Mouse (Mus musculus): ENCODE measurements around the gene Rsph3b. TPM values are rescaled to one million over a fixed set of nuclear protein-coding genes. Genes with fewer than 3 reads are reported as not detected.
"Not testable (repeated sequence)": the region's sequence is repeated elsewhere in the genome, so short reads cannot be mapped to it uniquely, and the experiment has no call there.

Gene Rsph3b
- polyA plus RNA-seq, 1 experiment from 2014 or later: 57.6 TPM

DNA sequence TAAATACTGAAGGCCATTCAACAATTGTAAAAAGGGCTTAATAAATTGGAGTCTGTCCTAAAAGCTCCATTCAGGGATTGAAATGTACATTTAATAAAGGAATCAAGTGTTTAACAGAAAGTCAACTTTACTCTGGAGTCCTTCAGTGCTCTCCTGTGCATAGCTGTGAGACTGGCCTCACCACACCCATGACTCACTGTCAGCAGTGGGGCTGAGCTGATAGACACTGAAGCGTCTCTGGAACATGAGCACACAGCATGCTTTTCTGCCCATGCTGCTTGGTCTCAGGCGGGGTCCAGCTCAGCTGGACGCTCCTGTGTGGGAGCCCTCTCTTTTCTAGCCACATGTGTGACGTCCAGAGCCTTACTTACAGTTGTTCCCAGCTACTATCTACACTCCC, 5.9 kb downstream of the Rsph3b start:
- not testable (repeated sequence) for H3K9ac ChIP-seq; ATAC-seq (ENCODE audit: low FRiP score, low read depth); H3K27ac ChIP-seq (replicated peaks); H3K4me2 ChIP-seq; H3K9me3 ChIP-seq; H3K4me1 ChIP-seq (replicated peaks); H3K27me3 ChIP-seq; H3K4me3 ChIP-seq; H3K36me3 ChIP-seq
- no CpG with 5 or more reads among the region's 4 CpGs for WGBS

DNA sequence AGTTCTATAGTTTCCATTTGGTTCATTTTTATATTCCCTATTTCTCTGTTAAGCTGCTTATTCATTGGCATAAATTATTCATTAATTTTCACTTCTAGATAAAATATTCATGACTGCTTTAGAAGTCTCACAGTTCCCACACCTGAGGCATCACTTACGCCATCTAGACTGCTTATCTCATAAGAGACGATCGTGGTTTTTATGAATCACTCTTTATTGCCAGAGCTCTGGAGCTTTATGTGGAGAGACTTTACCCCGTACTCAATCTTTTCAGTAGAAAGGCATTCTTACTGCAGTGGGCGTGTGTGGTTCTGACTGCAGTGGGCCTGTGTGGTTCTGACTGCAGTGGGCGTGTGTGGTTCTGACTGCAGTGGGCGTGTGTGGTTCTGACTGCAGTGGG, 16.9 kb downstream of the Rsph3b start:
- not testable (repeated sequence) for ATAC-seq (ENCODE audit: low FRiP score, low read depth); H3K36me3 ChIP-seq; H3K4me1 ChIP-seq (replicated peaks); H3K4me3 ChIP-seq; H3K27me3 ChIP-seq; H3K27ac ChIP-seq (replicated peaks); H3K4me2 ChIP-seq; H3K9ac ChIP-seq; H3K9me3 ChIP-seq
- WGBS: 87% methylated on average over 6 of the region's 7 CpGs

DNA sequence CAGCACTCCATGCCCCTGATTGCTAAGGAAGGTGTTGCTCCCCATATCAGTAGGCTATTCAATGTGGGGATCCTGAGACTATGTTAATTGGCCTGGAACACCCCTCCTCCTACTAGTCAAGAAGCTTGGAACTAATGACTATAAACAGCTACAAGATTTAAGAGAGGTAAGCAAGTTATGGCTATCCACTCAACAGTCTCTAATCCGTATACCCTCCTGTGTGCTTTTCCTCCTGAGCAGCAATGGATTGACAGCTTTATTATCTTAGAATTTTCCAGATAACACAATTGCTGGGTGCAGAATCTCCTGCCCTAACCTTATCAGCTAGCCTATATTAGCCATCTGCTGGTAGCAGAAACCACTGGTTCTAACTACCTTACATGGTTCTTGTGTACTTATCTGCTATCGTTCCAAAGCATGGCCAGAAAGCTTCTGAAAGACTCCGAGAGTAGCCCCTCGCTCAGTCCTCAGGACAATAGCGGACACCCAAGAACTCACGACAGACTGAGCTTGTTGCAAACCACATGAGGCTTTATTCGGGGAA, 28.1 kb downstream of the Rsph3b start:
- not testable (repeated sequence) for H3K4me1 ChIP-seq (replicated peaks); ATAC-seq (ENCODE audit: low FRiP score, low read depth); H3K9ac ChIP-seq; H3K4me2 ChIP-seq; H3K36me3 ChIP-seq; H3K4me3 ChIP-seq; H3K9me3 ChIP-seq; H3K27me3 ChIP-seq; H3K27ac ChIP-seq (replicated peaks)
- 93% methylated on average over 7 of the region's 7 CpGs for WGBS

DNA sequence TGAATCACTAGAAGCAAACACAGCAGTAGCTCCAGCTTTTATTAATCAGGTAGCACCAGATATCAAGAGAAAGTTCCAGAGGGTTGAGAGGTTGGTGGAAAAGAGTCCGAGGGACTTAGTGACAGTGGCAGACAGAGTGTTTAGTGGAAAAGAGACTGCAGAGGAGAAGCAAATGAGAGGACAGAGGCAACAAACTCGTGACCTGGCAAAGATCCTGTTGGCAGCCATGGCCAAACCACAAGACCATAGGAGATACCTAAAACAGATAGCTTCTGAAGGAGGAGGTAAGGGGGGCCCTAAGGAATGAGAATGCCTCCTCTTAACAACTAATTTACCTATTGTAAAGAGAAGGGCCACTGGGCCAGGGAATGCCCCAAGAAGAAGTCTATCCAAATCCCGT, 29.1 kb downstream of the Rsph3b start:
- H3K27ac ChIP-seq (replicated peaks); H3K4me3 ChIP-seq; H3K9ac ChIP-seq; H3K36me3 ChIP-seq; H3K4me2 ChIP-seq; H3K9me3 ChIP-seq; ATAC-seq (ENCODE audit: low FRiP score, low read depth); H3K27me3 ChIP-seq; H3K4me1 ChIP-seq (replicated peaks): not testable (repeated sequence)
- WGBS: 85% methylated on average over 3 of the region's 3 CpGs

DNA sequence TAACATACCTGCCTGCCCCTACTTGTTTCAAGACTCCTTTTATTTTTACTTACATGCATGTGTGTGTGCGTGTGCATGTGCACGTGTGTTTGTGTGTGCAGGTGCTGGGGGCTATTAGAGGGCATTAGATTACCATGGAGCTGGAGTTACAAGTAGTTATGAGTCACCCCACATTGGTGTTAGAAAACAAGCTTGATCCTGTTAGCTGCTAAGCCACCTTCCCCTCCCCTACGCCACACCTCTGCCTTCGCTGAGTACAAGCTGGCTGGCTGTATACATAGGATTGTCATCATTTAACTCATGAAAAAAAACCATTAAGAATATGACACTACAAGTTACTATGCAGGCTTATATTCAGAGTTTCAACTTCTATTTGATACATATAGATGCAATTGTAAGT, 33.2 kb downstream of the Rsph3b start:
- WGBS: 96% methylated on average over 3 of the region's 4 CpGs
- not testable (repeated sequence) for H3K9ac ChIP-seq; H3K4me1 ChIP-seq (replicated peaks); H3K4me2 ChIP-seq; H3K27ac ChIP-seq (replicated peaks); H3K9me3 ChIP-seq; H3K36me3 ChIP-seq; H3K4me3 ChIP-seq; H3K27me3 ChIP-seq; ATAC-seq (ENCODE audit: low FRiP score, low read depth)

DNA sequence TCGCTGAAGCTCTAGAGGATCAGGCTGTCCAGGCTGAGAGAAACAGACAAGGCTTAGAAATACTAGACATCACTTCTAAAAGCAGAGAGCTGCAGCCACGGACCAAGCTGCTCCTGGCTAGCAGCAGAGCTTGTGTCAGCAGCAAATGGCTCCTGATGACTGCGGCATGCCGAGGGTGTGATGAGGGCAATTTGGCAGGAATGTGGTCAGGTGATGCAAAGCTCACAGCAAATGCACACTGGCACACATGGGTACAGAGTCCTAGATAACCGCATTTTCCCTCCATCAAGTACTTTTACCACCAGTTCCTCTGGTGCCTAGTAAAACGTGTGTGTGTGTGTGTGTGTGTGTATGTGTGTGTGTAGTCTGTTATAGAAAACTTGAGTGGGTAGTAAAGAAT, 34.4 kb downstream of the Rsph3b start:
- H3K36me3 ChIP-seq; H3K4me2 ChIP-seq; H3K4me3 ChIP-seq; ATAC-seq (ENCODE audit: low FRiP score, low read depth); H3K9me3 ChIP-seq; H3K27me3 ChIP-seq; H3K4me1 ChIP-seq (replicated peaks); H3K9ac ChIP-seq; H3K27ac ChIP-seq (replicated peaks): not testable (repeated sequence)
- WGBS: 63% methylated on average over 2 of the region's 6 CpGs

DNA sequence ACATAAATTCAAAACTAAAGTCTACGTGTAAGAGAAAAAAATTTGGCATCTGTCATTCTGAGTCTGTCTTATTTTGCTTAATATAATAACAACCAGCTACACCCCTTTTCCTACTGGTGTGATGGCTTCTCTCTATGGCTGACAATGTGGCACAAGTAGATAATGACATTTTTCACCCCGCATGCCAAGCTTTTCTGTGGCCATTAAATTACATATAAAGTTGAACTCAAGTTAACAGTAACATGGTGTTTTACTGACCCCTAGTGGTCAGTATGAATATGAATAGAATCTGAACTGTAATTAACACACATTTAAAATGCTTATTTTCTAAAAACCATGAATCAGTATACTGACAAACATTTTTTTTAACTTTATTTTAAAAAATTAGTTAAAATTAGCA, 48.1 kb downstream of the Rsph3b start:
- not testable (repeated sequence) for H3K4me3 ChIP-seq

DNA sequence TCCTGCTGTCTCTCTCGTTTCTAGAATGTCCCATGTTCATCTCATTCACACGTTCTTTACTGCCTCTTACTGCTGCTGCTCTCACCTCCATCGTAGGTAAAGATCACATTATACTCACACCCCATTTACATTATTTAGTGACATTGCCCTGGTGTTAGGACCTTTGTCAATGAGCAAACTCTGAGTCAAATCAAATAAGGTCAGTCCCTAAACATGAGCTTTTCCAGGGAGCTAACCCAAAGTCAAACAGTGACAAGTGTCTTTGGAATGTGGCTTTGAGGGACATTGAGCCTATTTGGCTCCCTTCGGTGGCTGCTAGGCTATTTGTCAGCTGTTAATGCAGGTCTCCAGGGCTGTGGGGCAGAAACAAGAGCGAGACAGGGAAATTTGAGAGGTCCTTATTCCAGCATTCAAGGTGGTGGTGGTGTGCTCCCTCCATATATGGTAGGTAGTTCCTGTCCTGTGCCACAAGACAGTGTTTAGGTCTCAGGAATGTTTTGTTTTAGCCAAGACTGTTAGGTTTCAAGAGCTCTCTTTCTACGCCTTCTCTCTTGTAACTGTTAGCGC, 50.4 kb downstream of the Rsph3b start:
- H3K36me3 ChIP-seq; H3K4me2 ChIP-seq; H3K4me1 ChIP-seq (replicated peaks); H3K9me3 ChIP-seq; H3K27me3 ChIP-seq; ATAC-seq (ENCODE audit: low FRiP score, low read depth); H3K27ac ChIP-seq (replicated peaks); H3K9ac ChIP-seq; H3K4me3 ChIP-seq: not testable (repeated sequence)
- whole genome bisulfite sequencing: 67% methylated on average over 7 of the region's 7 CpGs

More for the DNA sequence above, 48.1 kb downstream of the Rsph3b start:
- not testable (repeated sequence) for H3K9ac ChIP-seq; H3K36me3 ChIP-seq; H3K27ac ChIP-seq (replicated peaks); ATAC-seq (ENCODE audit: low FRiP score, low read depth); H3K4me1 ChIP-seq (replicated peaks); H3K27me3 ChIP-seq; H3K9me3 ChIP-seq; H3K4me2 ChIP-seq
- WGBS: 74% methylated on average over 1 of the region's 2 CpGs

DNA sequence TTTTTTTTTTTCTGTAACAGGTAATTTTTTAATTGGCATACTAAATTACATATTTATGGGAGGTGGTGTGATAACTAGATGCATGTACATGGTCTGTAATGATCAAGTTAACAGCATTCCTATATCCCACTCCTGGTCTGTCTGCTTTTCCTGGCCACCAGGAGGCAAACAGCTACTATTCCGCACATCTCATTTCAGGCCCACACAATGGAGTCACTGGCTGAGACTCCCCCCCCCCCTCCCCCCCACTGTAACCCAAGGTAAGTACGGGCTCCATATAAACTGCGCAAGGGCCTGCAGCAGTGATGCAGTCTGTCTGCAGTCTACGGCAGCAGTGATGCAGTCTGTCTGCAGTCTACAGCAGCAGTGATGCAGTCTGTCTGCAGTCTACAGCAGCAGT, 51.7 kb downstream of the Rsph3b start:
- H3K4me3 ChIP-seq: no peak overlapping the region
- no peak overlapping the region for H3K27ac ChIP-seq (replicated peaks)
- ATAC-seq (ENCODE audit: low FRiP score, low read depth): no peak
- H3K4me2 ChIP-seq: no peak overlapping the region
- 56% methylated on average over 4 of the region's 4 CpGs for WGBS
- no peaks in the 10 kb centered on the region for H3K9me3 ChIP-seq
- no peaks in the 10 kb centered on the region for H3K4me1 ChIP-seq (replicated peaks)
- H3K27me3 ChIP-seq: no peaks in the 10 kb centered on the region
- H3K9ac ChIP-seq: no peak overlapping the region
- no peaks in the 10 kb centered on the region for H3K36me3 ChIP-seq

DNA sequence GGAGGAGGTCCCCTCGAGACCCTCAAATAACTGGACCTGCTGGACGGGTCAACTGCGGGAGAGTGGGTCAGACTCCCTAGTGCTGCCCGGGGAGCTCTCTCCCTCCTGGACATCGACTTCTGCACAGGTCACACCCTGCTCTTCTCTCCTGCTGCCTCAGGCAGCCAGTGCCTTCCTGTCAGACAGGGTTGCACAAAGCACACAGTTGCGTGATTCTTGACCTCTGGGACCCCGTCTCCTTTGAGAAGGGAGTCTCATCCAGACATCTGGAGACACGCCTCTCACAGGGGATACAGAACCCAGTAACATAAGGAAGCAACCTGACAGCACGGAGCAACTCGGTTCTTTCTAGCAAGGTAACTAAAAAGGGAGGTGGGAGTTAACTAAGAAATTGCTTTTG, 55.1 kb downstream of the Rsph3b start:
- H3K4me2 ChIP-seq: no peak overlapping the region
- H3K9ac ChIP-seq: no peak overlapping the region
- H3K27ac ChIP-seq (replicated peaks): no peak overlapping the region
- H3K36me3 ChIP-seq: no peaks in the 10 kb centered on the region
- no peak for ATAC-seq (ENCODE audit: low FRiP score, low read depth)
- no peaks in the 10 kb centered on the region for H3K9me3 ChIP-seq
- H3K4me3 ChIP-seq: no peak overlapping the region
- WGBS: 73% methylated on average over 10 of the region's 10 CpGs
- H3K4me1 ChIP-seq (replicated peaks): no peaks in the 10 kb centered on the region
- no peaks in the 10 kb centered on the region for H3K27me3 ChIP-seq

DNA sequence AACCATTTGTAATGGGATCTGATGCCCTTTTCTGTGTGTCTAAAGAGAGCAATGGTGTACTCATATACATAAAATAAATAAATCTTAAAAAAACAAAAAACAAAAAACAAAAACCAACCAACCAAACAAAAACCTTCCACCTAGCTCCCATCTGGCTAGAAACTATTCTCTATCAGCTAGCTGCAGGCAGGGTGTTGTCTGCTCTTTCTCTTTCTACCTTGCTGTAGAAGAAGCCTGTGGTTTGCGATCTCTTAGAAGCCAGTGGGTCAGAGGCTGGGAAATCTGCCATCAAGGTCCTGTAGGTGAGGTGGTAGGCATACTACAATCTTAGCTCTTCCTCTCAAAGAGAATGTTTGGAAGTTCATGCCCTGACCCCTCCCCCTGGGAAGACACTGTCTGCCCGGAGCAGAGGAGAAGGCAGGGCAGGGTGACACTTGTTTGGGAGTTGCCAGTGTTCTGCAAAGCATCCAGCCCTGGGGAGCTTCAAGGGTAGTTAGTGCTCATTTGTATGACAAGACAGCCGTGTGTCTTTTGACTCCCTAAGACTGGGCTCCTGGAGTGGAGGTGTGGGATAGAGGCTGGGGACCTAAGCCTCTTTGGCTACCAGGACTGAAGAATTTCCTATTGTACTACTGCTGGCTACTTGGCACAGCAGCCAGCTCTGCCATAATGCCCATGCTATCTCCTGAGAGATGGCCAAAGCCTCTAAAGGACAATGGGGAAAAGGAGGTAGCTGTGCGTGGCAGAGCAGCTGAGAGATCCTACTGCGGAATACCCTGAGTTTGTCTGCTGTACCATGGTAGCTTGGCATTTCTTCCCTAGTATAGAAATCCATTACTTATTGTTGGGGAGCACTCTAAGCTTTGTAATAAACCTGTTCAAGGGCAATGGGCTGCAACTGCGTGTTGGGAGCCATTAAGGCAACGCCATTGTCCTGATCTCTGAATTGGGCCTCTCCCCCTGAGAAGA, 56.2 kb downstream of the Rsph3b start:
- Histone ChIP-seq H3K9me3 (no peaks in the 10 kb centered on the region), H3K27ac (replicated peaks) (no peak overlapping the region), H3K4me1 (replicated peaks) (no peaks in the 10 kb centered on the region), H3K4me3 (no peak overlapping the region), H3K27me3 (no peaks in the 10 kb centered on the region), H3K4me2 (no peak overlapping the region), H3K9ac (no peak overlapping the region), H3K36me3 (no peaks in the 10 kb centered on the region)
- WGBS: 63% methylated on average over 7 of the region's 7 CpGs
- ATAC-seq (ENCODE audit: low FRiP score, low read depth): no peak

DNA sequence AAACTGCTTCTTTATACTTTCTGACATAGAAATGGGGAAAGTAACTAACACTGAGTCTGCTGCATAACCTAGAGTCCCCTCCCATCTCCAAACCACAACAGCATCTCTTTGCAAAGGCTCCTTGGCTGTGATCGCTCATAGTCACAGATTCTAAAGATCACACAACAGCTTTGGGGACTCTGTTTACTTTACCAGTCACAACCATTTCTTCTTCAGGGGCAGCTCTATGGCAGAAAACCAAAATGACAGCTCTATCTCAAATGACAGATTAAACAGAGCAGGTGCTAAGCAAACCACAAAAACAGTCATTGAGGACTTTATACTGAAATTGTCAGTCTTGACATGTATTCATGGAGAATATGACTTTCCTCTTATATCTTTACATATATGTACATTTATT, 62.0 kb downstream of the Rsph3b start:
- H3K36me3 ChIP-seq: no peaks in the 10 kb centered on the region
- no peaks in the 10 kb centered on the region for H3K9me3 ChIP-seq
- no peak overlapping the region for H3K27ac ChIP-seq (replicated peaks)
- no peak overlapping the region for H3K4me2 ChIP-seq
- H3K4me1 ChIP-seq (replicated peaks): no peaks in the 10 kb centered on the region
- H3K27me3 ChIP-seq: no peaks in the 10 kb centered on the region
- H3K9ac ChIP-seq: no peak overlapping the region
- 92% methylated on average over 1 of the region's 1 CpGs for WGBS
- ATAC-seq (ENCODE audit: low FRiP score, low read depth): no peak
- no peak overlapping the region for H3K4me3 ChIP-seq
